ENCODE assay signal across 21 mouse cellular contexts in genomic region chr1:20301631-20302030, GRCm38 (mm10).
DNase-seq lines count a peak whose midpoint lies in the region; ATAC-seq and TF ChIP-seq lines count a peak whose summit lies in the region.
"Had no signal": no experiment of that assay in that cellular context is flagged by ENCODE, and none has a peak within 500 bp of the region (broad histone marks: within the 10 kb centered on the region; RNA-seq: fewer than 3 reads in every experiment).

No protein-coding gene starts in this region.

- H3K9me3 ChIP-seq in forebrain, postnatal 0 days (ENCODE audit: low read length), result no peaks in the 10 kb centered on the region
- no peaks in the 10 kb centered on the region for H3K9me3 ChIP-seq in forebrain, embryonic 15.5 days
- H3K9me3 ChIP-seq in neural tube, embryonic 11.5 days (ENCODE audit: control insufficient read depth, low read length), result no peaks in the 10 kb centered on the region
- H3K9me3 ChIP-seq: embryonic facial prominence, embryonic 10.5 days; limb, embryonic 13.5 days; liver, embryonic 12.5 days; midbrain, embryonic 15.5 days had no signal

- H3K4me2 ChIP-seq in forebrain, postnatal 0 days (ENCODE audit: low read depth), result no peak overlapping the region
- H3K4me2 ChIP-seq in forebrain, embryonic 15.5 days (replicated peaks), result no peak overlapping the region
- H3K4me2 ChIP-seq in neural tube, embryonic 11.5 days (ENCODE audit: low read depth), result no peak overlapping the region
- H3K4me2 ChIP-seq: limb, embryonic 13.5 days; liver, embryonic 12.5 days; midbrain, embryonic 15.5 days had no signal

- TF ChIP-seq CTCF in forebrain, postnatal 0 days (IDR thresholded peaks at IDR 0.05; ENCODE audit: low read depth), result no peak

- no peak overlapping the region for H3K4me3 ChIP-seq in forebrain, postnatal 0 days (ENCODE audit: low read depth, low read length)
- no peak overlapping the region for H3K4me3 ChIP-seq in forebrain, embryonic 15.5 days
- no peak overlapping the region for H3K4me3 ChIP-seq in neural tube, embryonic 11.5 days (ENCODE audit: low read depth, low read length)
- H3K4me3 ChIP-seq: embryonic facial prominence, embryonic 10.5 days; limb, embryonic 13.5 days; liver, embryonic 12.5 days; midbrain, embryonic 15.5 days; myocyte had no signal

- DNase-seq in forebrain, postnatal 0 days, result peak; percentile 17
- peak; percentile 16 for DNase-seq in neural tube, embryonic 11.5 days (ENCODE audit: low spot score)
- no peak for DNase-seq in neural tube, embryonic 10.5 days (ENCODE audit: extremely low spot score, low spot score)
- peak; percentile 37 for DNase-seq in layer of hippocampus, adult 9-10 months (ENCODE audit: low spot score)
- no peak for DNase-seq in heart, adult 18-20 months
- DNase-seq in ovary, postnatal 10 days (ENCODE audit: low spot score), result no peak
- DNase-seq: adrenal gland, postnatal 14 days; cerebellum, adult 9-11 months; heart, postnatal 4 days; kidney, adult 2 months; kidney, postnatal 10 days; lung, adult 18-20 months; lung, postnatal 14 days; right cerebral cortex, postnatal 14 days had no signal

- peaks cover 10% of the 10 kb centered on the region; the same call in 1 of the 2 replicates for H3K4me1 ChIP-seq in forebrain, postnatal 0 days (ENCODE audit: insufficient read depth)
- H3K4me1 ChIP-seq in forebrain, embryonic 15.5 days, result peaks cover 11% of the 10 kb centered on the region
- peaks cover 3% of the 10 kb centered on the region; the same call in 1 of the 2 replicates for H3K4me1 ChIP-seq in neural tube, embryonic 11.5 days (ENCODE audit: control insufficient read depth, insufficient read depth, low read length)
- H3K4me1 ChIP-seq: limb, embryonic 13.5 days; liver, embryonic 12.5 days had no signal

- H3K27ac ChIP-seq in forebrain, postnatal 0 days (ENCODE audit: low read depth, low read length), result no peak overlapping the region
- H3K27ac ChIP-seq in forebrain, embryonic 15.5 days (replicated peaks), result no peak overlapping the region
- no peak overlapping the region; the same call in 1 of the 2 replicates for H3K27ac ChIP-seq in neural tube, embryonic 11.5 days (ENCODE audit: low read depth, low read length)
- H3K27ac ChIP-seq: embryonic facial prominence, embryonic 10.5 days; limb, embryonic 13.5 days; liver, embryonic 12.5 days had no signal

- WGBS in forebrain, postnatal 0 days, result 46% methylated on average over 3 of the region's 3 CpGs
- 53% methylated on average over 3 of the region's 3 CpGs for WGBS in forebrain, embryonic 15.5 days
- 56% methylated on average over 3 of the region's 3 CpGs for WGBS in neural tube, embryonic 11.5 days

- no peaks in the 10 kb centered on the region for H3K36me3 ChIP-seq in forebrain, postnatal 0 days (ENCODE audit: insufficient read depth)
- no peaks in the 10 kb centered on the region for H3K36me3 ChIP-seq in forebrain, embryonic 15.5 days
- H3K36me3 ChIP-seq in neural tube, embryonic 11.5 days (ENCODE audit: control insufficient read depth, insufficient read depth, low read length), result no peaks in the 10 kb centered on the region
- H3K36me3 ChIP-seq: embryonic facial prominence, embryonic 10.5 days; limb, embryonic 13.5 days; liver, embryonic 12.5 days; midbrain, embryonic 15.5 days had no signal

- H3K27me3 ChIP-seq in forebrain, postnatal 0 days (ENCODE audit: insufficient read depth, low read length), result no peaks in the 10 kb centered on the region
- no peaks in the 10 kb centered on the region for H3K27me3 ChIP-seq in forebrain, embryonic 15.5 days
- peaks cover 6% of the 10 kb centered on the region; the same call in 1 of the 2 replicates for H3K27me3 ChIP-seq in neural tube, embryonic 11.5 days (ENCODE audit: control insufficient read depth, insufficient read depth, low read length)
- H3K27me3 ChIP-seq: limb, embryonic 13.5 days; liver, embryonic 12.5 days had no signal

- no peak for ATAC-seq in forebrain, postnatal 0 days
- no peak for ATAC-seq in forebrain, embryonic 15.5 days (replicated peaks)
- ATAC-seq in neural tube, embryonic 11.5 days (ENCODE audit: insufficient read depth, low FRiP score, low TSS enrichment), result no peak
- ATAC-seq: CD4-positive, CD25-positive, alpha-beta regulatory T cell, adult 4 months; liver, embryonic 12.5 days had no signal

- H3K9ac ChIP-seq in forebrain, postnatal 0 days, result no peak overlapping the region
- no peak overlapping the region for H3K9ac ChIP-seq in forebrain, embryonic 15.5 days (replicated peaks)
- H3K9ac ChIP-seq in neural tube, embryonic 11.5 days (ENCODE audit: low read length), result no peak overlapping the region
- H3K9ac ChIP-seq: limb, embryonic 13.5 days; liver, embryonic 12.5 days; midbrain, embryonic 15.5 days had no signal

Comparison
In these comparisons a context has a peak if more than half of its experiments do, and no peak if none do; other contexts are left out.
1. DNase-seq: peak in forebrain, postnatal 0 days (single experiment), neural tube, embryonic 11.5 days (single experiment) and layer of hippocampus, adult 9-10 months (single experiment); none in neural tube, embryonic 10.5 days (single experiment), heart, adult 18-20 months (0 of 2) and ovary, postnatal 10 days (single experiment).